Mouse (Mus musculus) layer of hippocampus, adult 11-12 months (tissue): ENCODE data around the gene Ccdc182.

Source experiments
- DNase-seq: peaks from one replicate; pipeline ENCODE4 v3.0.0; 2022; ENCODE audit warnings: low spot score

Gene Ccdc182

GRCm38 (mm10) chr11:88328813-88329595 lies 35.1 kb downstream of the Ccdc182 start:
- no peak for DNase-seq

- no peak for DNase-seq
Measured at GRCm38 (mm10) chr11:88330799-88331198, 36.9 kb downstream of the Ccdc182 start.

- DNase-seq: no peak
Measured at GRCm38 (mm10) chr11:88331722-88332121, 37.9 kb downstream of the Ccdc182 start.

- DNase-seq: no peak
Measured at GRCm38 (mm10) chr11:88332309-88332934, 38.6 kb downstream of the Ccdc182 start.

GRCm38 (mm10) chr11:88334893-88335292 lies 41.0 kb downstream of the Ccdc182 start:
- DNase-seq: no peak

GRCm38 (mm10) chr11:88337926-88338325 lies 44.1 kb downstream of the Ccdc182 start:
- DNase-seq: no peak
